Mouse (Mus musculus) layer of hippocampus, postnatal 25 days (tissue): ENCODE data around the gene Msl1. TPM values are rescaled to one million over a fixed set of nuclear protein-coding genes. Genes with fewer than 3 reads are reported as not detected.

ENCODE experiments used
- DNase-seq, 2 experiments: peaks; one replicate each; pipeline ENCODE4 v3.0.0; 2022; ENCODE audit warnings: mixed read lengths in 2 of 2, low spot score in 1 of 2; ENCODE audit errors: extremely low spot score in 1 of 2
- total RNA-seq, 2 experiments: library from RNA; stranded (reverse); gene quantifications; 2 replicates each; pipeline ENCODE4 v1.2.3; 2021

Msl1 gene
- total RNA-seq, 2 experiments from 2014 or later, result 170 to 176 TPM

GRCm38 (mm10) chr11:98775348-98776051, 19.8 kb upstream of the Msl1 start:
- peak; percentile 97 to 98 for DNase-seq

- no peak for DNase-seq
Observed at GRCm38 (mm10) chr11:98776052-98776764, 19.1 kb upstream of the Msl1 start.

GRCm38 (mm10) chr11:98776843-98777590, 18.3 kb upstream of the Msl1 start:
- DNase-seq, result no peak

GRCm38 (mm10) chr11:98777888-98778287, 17.4 kb upstream of the Msl1 start:
- DNase-seq, result no peak

- DNase-seq, result peak; percentile 46 to 55
Observed at GRCm38 (mm10) chr11:98781851-98782512, 13.3 kb upstream of the Msl1 start.

GRCm38 (mm10) chr11:98782651-98783235, 12.6 kb upstream of the Msl1 start:
- peak in 1 of 2 experiments; percentile 28 for DNase-seq

GRCm38 (mm10) chr11:98783236-98783696, 12.1 kb upstream of the Msl1 start:
- DNase-seq, result peak; percentile 88

GRCm38 (mm10) chr11:98784139-98784538, 11.2 kb upstream of the Msl1 start:
- DNase-seq, result no peak

GRCm38 (mm10) chr11:98785214-98785613, 10.1 kb upstream of the Msl1 start:
- no peak for DNase-seq

GRCm38 (mm10) chr11:98785772-98786281, 9.5 kb upstream of the Msl1 start:
- DNase-seq, result peak; percentile 59 to 71

GRCm38 (mm10) chr11:98786359-98787214, 8.7 kb upstream of the Msl1 start:
- DNase-seq, result peak; percentile 88 to 94

- no peak for DNase-seq
Observed at GRCm38 (mm10) chr11:98787229-98787628, 8.1 kb upstream of the Msl1 start.

GRCm38 (mm10) chr11:98787691-98788090, 7.6 kb upstream of the Msl1 start:
- no peak for DNase-seq

- DNase-seq, result no peak
Observed at GRCm38 (mm10) chr11:98788139-98788538, 7.2 kb upstream of the Msl1 start.

GRCm38 (mm10) chr11:98788550-98789218, 6.6 kb upstream of the Msl1 start:
- DNase-seq, result peak; percentile 42 to 71

- peak in 1 of 2 experiments; percentile 20 for DNase-seq
Observed at GRCm38 (mm10) chr11:98789219-98789807, 6.0 kb upstream of the Msl1 start.

- DNase-seq, result no peak
Observed at GRCm38 (mm10) chr11:98789824-98790223, 5.5 kb upstream of the Msl1 start.

- DNase-seq, result no peak
Observed at GRCm38 (mm10) chr11:98790631-98791205, 4.6 kb upstream of the Msl1 start.
